Mouse (Mus musculus): ENCODE measurements around the gene Krt35.

The Krt35 gene

GRCm38 (mm10) chr11:100066236-100067010 is 29.6 kb downstream of the Krt35 start:
- DNase-seq (ENCODE audit: low read depth), result no peak

GRCm38 (mm10) chr11:100058875-100059274 is 37.2 kb downstream of the Krt35 start:
- no peak for DNase-seq (ENCODE audit: low read depth)

GRCm38 (mm10) chr11:100055686-100056655 is 40.1 kb downstream of the Krt35 start:
- no peak for DNase-seq (ENCODE audit: low read depth)

GRCm38 (mm10) chr11:100050451-100050850 is 45.6 kb downstream of the Krt35 start, which contains the start of gene Krt31:
TSS of gene Krt31 (minus strand) at chr11:100050551.
- DNase-seq (ENCODE audit: low read depth), result no peak

- no peak for DNase-seq (ENCODE audit: low read depth)
Measured at GRCm38 (mm10) chr11:100047193-100047592, 48.8 kb downstream of the Krt35 start.

GRCm38 (mm10) chr11:100046303-100046866 is 49.7 kb downstream of the Krt35 start:
- no peak for DNase-seq (ENCODE audit: low read depth)
